ENCODE assay signal across 14 mouse cellular contexts in the genomic region with DNA sequence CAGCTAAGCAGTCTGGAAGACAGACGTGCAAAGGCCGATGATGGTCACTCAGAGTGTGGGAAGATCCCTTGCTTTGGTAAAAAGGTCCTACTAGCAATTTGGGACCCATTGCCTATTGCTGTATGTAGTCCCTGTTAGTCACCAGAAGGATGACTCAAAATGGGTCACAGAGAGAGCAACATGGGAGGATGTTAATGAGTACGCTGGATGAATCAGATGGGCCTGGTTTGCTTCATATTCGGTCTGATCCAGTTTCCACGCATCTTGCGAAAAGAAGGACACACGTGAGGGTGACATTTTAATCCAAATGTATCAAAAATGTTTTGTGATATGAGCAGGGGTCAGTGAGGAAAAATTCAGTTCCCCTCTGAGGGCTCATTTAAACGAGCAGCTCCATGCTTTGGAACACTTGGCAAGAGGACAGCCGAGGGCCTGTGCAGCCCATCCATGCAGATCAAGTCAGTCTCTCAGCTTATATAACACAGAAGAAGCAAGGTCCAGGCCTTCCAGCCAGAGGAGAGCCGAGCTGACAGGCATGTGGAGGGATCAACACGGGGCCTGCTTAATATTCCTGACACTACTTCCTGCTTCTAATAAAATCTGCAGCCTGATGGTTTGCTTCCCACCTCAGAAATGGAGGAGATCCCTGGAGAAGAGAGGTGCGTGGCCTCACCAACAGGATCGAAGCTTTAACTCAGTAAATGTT.
DNase-seq lines count a peak whose midpoint lies in the region; ATAC-seq lines count a peak whose summit lies in the region.
"Had no signal": no experiment of that assay in that cellular context is flagged by ENCODE, and none has a peak within 500 bp of the region (broad histone marks: within the 10 kb centered on the region; RNA-seq: fewer than 3 reads in every experiment).

No protein-coding gene starts in this region.

- H3K27me3 ChIP-seq in hindbrain, embryonic 10.5 days (ENCODE audit: insufficient read depth, poor library complexity, severe bottlenecking) = no peaks in the 10 kb centered on the region
- H3K27me3 ChIP-seq in midbrain, embryonic 15.5 days (replicated peaks) = no peaks in the 10 kb centered on the region

- H3K9me3 ChIP-seq in hindbrain, embryonic 10.5 days = no peaks in the 10 kb centered on the region
- H3K9me3 ChIP-seq in midbrain, embryonic 15.5 days = no peaks in the 10 kb centered on the region

- no peak overlapping the region for H3K4me3 ChIP-seq in hindbrain, embryonic 10.5 days
- H3K4me3 ChIP-seq in midbrain, embryonic 15.5 days = no peak overlapping the region

- 81% methylated on average over 13 of the region's 13 CpGs for WGBS in hindbrain, embryonic 10.5 days
- WGBS in midbrain, embryonic 15.5 days = 48% methylated on average over 13 of the region's 13 CpGs

- H3K9ac ChIP-seq in midbrain, embryonic 15.5 days = no peak overlapping the region

- H3K4me2 ChIP-seq in midbrain, embryonic 15.5 days = no peak overlapping the region
- H3K4me2 ChIP-seq: liver, embryonic 11.5 days had no signal

- peaks cover 6% of the 10 kb centered on the region; the same call in 1 of the 2 replicates for H3K4me1 ChIP-seq in hindbrain, embryonic 10.5 days (replicated peaks)
- H3K4me1 ChIP-seq in midbrain, embryonic 15.5 days = peaks cover 7% of the 10 kb centered on the region

- peak overlapping the region; percentile 51; the same call in 1 of the 2 replicates for H3K27ac ChIP-seq in hindbrain, embryonic 10.5 days
- peak overlapping the region; percentile 4; the same call in 1 of the 2 replicates for H3K27ac ChIP-seq in midbrain, embryonic 15.5 days

- no peaks in the 10 kb centered on the region for H3K36me3 ChIP-seq in hindbrain, embryonic 10.5 days
- H3K36me3 ChIP-seq in midbrain, embryonic 15.5 days (replicated peaks) = no peaks in the 10 kb centered on the region

- intact Hi-C loops in left cerebral cortex, postnatal 4 days (cut with DNase I) = no loop called here

- DNase-seq in left cerebral cortex, postnatal 4 days = peak; percentile 23
- DNase-seq in left cerebral cortex, adult 9 months (ENCODE audit: low spot score in 2 of 2) = no peak
- peak; percentile 19 for DNase-seq in fibroblast of lung, adult 2 months (ENCODE audit: low read depth)
- DNase-seq in hindbrain, embryonic 10.5 days (ENCODE audit: low spot score) = no peak
- no peak for DNase-seq in gastrocnemius, adult 18-20 months (ENCODE audit: low spot score)
- no peak for DNase-seq in lung, postnatal 36 days
- DNase-seq: adrenal gland, postnatal 36 days; cerebellum, adult 18-20 months; embryo, embryonic 11 days; gastrocnemius, postnatal 36 days; heart, postnatal 10 days had no signal

- peak; percentile 70; the same call in 1 of the 2 replicates for ATAC-seq in midbrain, embryonic 15.5 days (replicated peaks)
- ATAC-seq: intestine, postnatal 0 days had no signal

Comparison
In these comparisons a context has a peak if more than half of its experiments do, and no peak if none do; other contexts are left out.
1. DNase-seq: peak in left cerebral cortex, postnatal 4 days (single experiment) and fibroblast of lung, adult 2 months (single experiment); none in left cerebral cortex, adult 9 months (0 of 2), hindbrain, embryonic 10.5 days (single experiment), gastrocnemius, adult 18-20 months (single experiment) and lung, postnatal 36 days (single experiment).